17 mouse cellular contexts compared by ENCODE assay signal in genomic region chr10:81428507-81428870, GRCm38 (mm10). TPM values are rescaled to one million over a fixed set of nuclear protein-coding genes. Genes with fewer than 3 reads are reported as not detected.
DNase-seq lines count a peak whose midpoint lies in the region; ATAC-seq and TF ChIP-seq lines count a peak whose summit lies in the region.
"Had no signal": no experiment of that assay in that cellular context is flagged by ENCODE, and none has a peak within 500 bp of the region (broad histone marks: within the 10 kb centered on the region; RNA-seq: fewer than 3 reads in every experiment).

No protein-coding gene starts in this region.

- H3K4me2 ChIP-seq in forebrain, embryonic 11.5 days (ENCODE audit: low read depth, low read length, severe bottlenecking), result no peak overlapping the region
- no peak overlapping the region for H3K4me2 ChIP-seq in forebrain, embryonic 15.5 days (replicated peaks)

- H3K27ac ChIP-seq in forebrain, embryonic 11.5 days (ENCODE audit: low read depth, low read length), result no peak overlapping the region
- no peak overlapping the region for H3K27ac ChIP-seq in forebrain, embryonic 15.5 days (replicated peaks)
- H3K27ac ChIP-seq: embryonic facial prominence, embryonic 13.5 days; limb, embryonic 12.5 days; liver, embryonic 14.5 days; midbrain, embryonic 13.5 days had no signal

- ATAC-seq in forebrain, embryonic 11.5 days (replicated peaks; ENCODE audit: low FRiP score), result no peak
- ATAC-seq in forebrain, embryonic 15.5 days (replicated peaks), result no peak
- ATAC-seq: midbrain, embryonic 13.5 days; Patski had no signal

- TF ChIP-seq POLR2A in lung, adult 2 months (IDR thresholded peaks at IDR 0.05; ENCODE audit: borderline replicate concordance, extremely low read depth, low read depth, low read length), result no peak

- TF ChIP-seq CTCF in lung, adult 2 months (IDR thresholded peaks at IDR 0.05; ENCODE audit: insufficient read depth, low read length), result no peak

- WGBS in forebrain, embryonic 11.5 days, result 91% methylated on average over 7 of the region's 7 CpGs
- WGBS in forebrain, embryonic 15.5 days, result 91% methylated on average over 7 of the region's 7 CpGs
- 87% methylated on average over 7 of the region's 7 CpGs for WGBS in lung, adult 2 months

- H3K9me3 ChIP-seq in forebrain, embryonic 11.5 days (ENCODE audit: control insufficient read depth, low read length), result no peaks in the 10 kb centered on the region
- no peaks in the 10 kb centered on the region for H3K9me3 ChIP-seq in forebrain, embryonic 15.5 days
- H3K9me3 ChIP-seq: embryonic facial prominence, embryonic 13.5 days; heart, embryonic 13.5 days; midbrain, embryonic 13.5 days had no signal

- H3K36me3 ChIP-seq in forebrain, embryonic 11.5 days (ENCODE audit: control insufficient read depth, insufficient read depth, low read length), result no peaks in the 10 kb centered on the region
- H3K36me3 ChIP-seq in forebrain, embryonic 15.5 days, result no peaks in the 10 kb centered on the region
- H3K36me3 ChIP-seq: embryonic facial prominence, embryonic 13.5 days; heart, embryonic 13.5 days; hindbrain, embryonic 10.5 days; limb, embryonic 12.5 days; midbrain, embryonic 13.5 days had no signal

- H3K27me3 ChIP-seq in forebrain, embryonic 11.5 days (ENCODE audit: control insufficient read depth, insufficient read depth, low read length), result peaks cover 48% of the 10 kb centered on the region
- peaks cover 7% of the 10 kb centered on the region; the same call in 1 of the 2 replicates for H3K27me3 ChIP-seq in forebrain, embryonic 15.5 days
- H3K27me3 ChIP-seq: Patski had no signal

- H3K4me3 ChIP-seq in forebrain, embryonic 11.5 days (ENCODE audit: low read depth, low read length), result no peak overlapping the region
- H3K4me3 ChIP-seq in forebrain, embryonic 15.5 days, result no peak overlapping the region
- no peak overlapping the region for H3K4me3 ChIP-seq in lung, adult 2 months (replicated peaks; ENCODE audit: extremely low read depth, low read depth, low read length)

- H3K4me1 ChIP-seq in forebrain, embryonic 11.5 days (replicated peaks; ENCODE audit: control insufficient read depth, insufficient read depth, low read length), result peaks cover 20% of the 10 kb centered on the region
- peaks cover 67% of the 10 kb centered on the region for H3K4me1 ChIP-seq in forebrain, embryonic 15.5 days
- H3K4me1 ChIP-seq in lung, adult 2 months (ENCODE audit: control insufficient read depth, insufficient read depth, low read length), result peaks cover 31% of the 10 kb centered on the region

- DNase-seq in forebrain, embryonic 11.5 days (ENCODE audit: low spot score), result peak; percentile 46
- peak; percentile 19 for DNase-seq in kidney, adult 11 months
- no peak for DNase-seq in kidney, postnatal 36 days
- peak; percentile 4 to 22 for DNase-seq in lung, postnatal 4 days
- DNase-seq in lung, adult 2 months, result no peak
- peak; percentile 8 for DNase-seq in thymus, postnatal 4 days
- DNase-seq in thymus, postnatal 10 days (ENCODE audit: low spot score in 2 of 2), result no peak
- DNase-seq: B cell, adult 2 months; lung, postnatal 14 days had no signal

- H3K9ac ChIP-seq in forebrain, embryonic 11.5 days (ENCODE audit: low read length), result no peak overlapping the region
- no peak overlapping the region for H3K9ac ChIP-seq in forebrain, embryonic 15.5 days (replicated peaks)
- H3K9ac ChIP-seq: embryonic facial prominence, embryonic 13.5 days; limb, embryonic 12.5 days; liver, embryonic 14.5 days; midbrain, embryonic 13.5 days had no signal

RNA-seq across cellular contexts. Expression of gene Nfic, which starts 26.9 kb away (rescaled TPM):
- 10.5 and 10.8 TPM in 2 replicates for polyA plus RNA-seq in forebrain, embryonic 11.5 days (2014; fragmentation: Nextera tagmentation; extraction: Ambion mirVana)
- polyA plus RNA-seq in forebrain, embryonic 15.5 days (2015; fragmentation: Nextera tagmentation; extraction: Ambion mirVana), result 24.2 and 29.4 TPM in 2 replicates
- 89.6 and 103 TPM in 2 replicates for polyA plus RNA-seq in lung, adult 2 months (2012; rRNA removed)

RNA-seq across cellular contexts. Expression of gene Smim24, which starts 35.6 kb away (rescaled TPM):
- 2.8 and 3.3 TPM in 2 replicates for polyA plus RNA-seq in forebrain, embryonic 11.5 days (2014; fragmentation: Nextera tagmentation; extraction: Ambion mirVana)
- 1.2 and 1.8 TPM in 2 replicates for polyA plus RNA-seq in forebrain, embryonic 15.5 days (2015; fragmentation: Nextera tagmentation; extraction: Ambion mirVana)
- polyA plus RNA-seq in lung, adult 2 months (2012; rRNA removed), result 8.8 and 10.1 TPM in 2 replicates

RNA-seq across cellular contexts. Expression of gene Gm48552, which starts 39.7 kb away (rescaled TPM):
- polyA plus RNA-seq in forebrain, embryonic 11.5 days (2014; fragmentation: Nextera tagmentation; extraction: Ambion mirVana), result 1.1 and 3.0 TPM in 2 replicates
- 2.9 and 3.1 TPM in 2 replicates for polyA plus RNA-seq in forebrain, embryonic 15.5 days (2015; fragmentation: Nextera tagmentation; extraction: Ambion mirVana)
- polyA plus RNA-seq in lung, adult 2 months (2012; rRNA removed), result 3.6 and 5.9 TPM in 2 replicates

RNA-seq across cellular contexts. Expression of gene Gm48551, which starts 44.2 kb away (rescaled TPM):
- 3.0 and 3.5 TPM in 2 replicates for polyA plus RNA-seq in forebrain, embryonic 11.5 days (2014; fragmentation: Nextera tagmentation; extraction: Ambion mirVana)
- polyA plus RNA-seq in forebrain, embryonic 15.5 days (2015; fragmentation: Nextera tagmentation; extraction: Ambion mirVana), result 5.4 and 6.6 TPM in 2 replicates
- polyA plus RNA-seq in lung, adult 2 months (2012; rRNA removed), result 3.7 and 6.3 TPM in 2 replicates

RNA-seq across cellular contexts. Expression of gene Dohh, which starts 44.3 kb away (rescaled TPM):
- polyA plus RNA-seq in forebrain, embryonic 11.5 days (2014; fragmentation: Nextera tagmentation; extraction: Ambion mirVana), result 61.0 and 66.3 TPM in 2 replicates
- polyA plus RNA-seq in forebrain, embryonic 15.5 days (2015; fragmentation: Nextera tagmentation; extraction: Ambion mirVana), result 88.2 and 89.0 TPM in 2 replicates
- 79.2 and 83.4 TPM in 2 replicates for polyA plus RNA-seq in lung, adult 2 months (2012; rRNA removed)

Comparison
In these comparisons a context has a peak if more than half of its experiments do, and no peak if none do; other contexts are left out.
1. DNase-seq: peak in forebrain, embryonic 11.5 days (single experiment), kidney, adult 11 months (single experiment), lung, postnatal 4 days (2 of 2) and thymus, postnatal 4 days (single experiment); none in kidney, postnatal 36 days (0 of 2), lung, adult 2 months (single experiment) and thymus, postnatal 10 days (0 of 2).